Mouse (Mus musculus) brown adipose tissue, adult 24 weeks (tissue): Measurements from ENCODE around the gene Olfr652. TPM values are rescaled to one million over a fixed set of nuclear protein-coding genes. Genes with fewer than 3 reads are reported as not detected.

Experiments
- H3K27ac ChIP-seq: fragments of 200-500 bp; replicated peaks from 2 replicates; pipeline ENCODE4 v1.5.1; 2012; ENCODE audit warnings: low read depth, mild to moderate bottlenecking, low read length
- H3K4me1 ChIP-seq: fragments of 200-500 bp; 2 replicates; pipeline ENCODE4 v1.6.1; 2012; ENCODE audit warnings: low read length, mixed read lengths; ENCODE audit not compliant: control insufficient read depth, insufficient read depth, insufficient read length
- H3K4me3 ChIP-seq: fragments of 200-500 bp; 2 replicates; pipeline ENCODE4 v1.5.1; 2012; ENCODE audit warnings: low read depth, mild to moderate bottlenecking, low read length, moderate library complexity; ENCODE audit not compliant: insufficient read depth
- polyA plus RNA-seq: library from polyadenylated mRNA; stranded (reverse); fragments of >200 nt; gene quantifications from 2 replicates; pipeline ENCODE4 v1.2.4, GENCODE M21; 2012; ENCODE audit not compliant: missing spikeins, insufficient read depth, insufficient read length

The Olfr652 gene
- not detected in 2 replicates for polyA plus RNA-seq

- no peak within 1 kb of the TSS for H3K4me3 ChIP-seq
- H3K4me1 ChIP-seq, result no peaks in the 10 kb centered on the region
- no peak within 1 kb of the TSS for H3K27ac ChIP-seq
These were observed at the start of gene Olfr652 for GRCm38 (mm10) chr7:104560601-104561000. Olfr652 (plus strand) TSS chr7:104560901.

GRCm38 (mm10) chr7:104549833-104550232 is 10.9 kb upstream of the Olfr652 start, which contains the start of gene Olfr651:
Olfr651 (plus strand) TSS chr7:104550133.
- H3K4me1 ChIP-seq, result no peaks in the 10 kb centered on the region
- no peak within 1 kb of the TSS for H3K4me3 ChIP-seq
- H3K27ac ChIP-seq, result no peak within 1 kb of the TSS

DNA sequence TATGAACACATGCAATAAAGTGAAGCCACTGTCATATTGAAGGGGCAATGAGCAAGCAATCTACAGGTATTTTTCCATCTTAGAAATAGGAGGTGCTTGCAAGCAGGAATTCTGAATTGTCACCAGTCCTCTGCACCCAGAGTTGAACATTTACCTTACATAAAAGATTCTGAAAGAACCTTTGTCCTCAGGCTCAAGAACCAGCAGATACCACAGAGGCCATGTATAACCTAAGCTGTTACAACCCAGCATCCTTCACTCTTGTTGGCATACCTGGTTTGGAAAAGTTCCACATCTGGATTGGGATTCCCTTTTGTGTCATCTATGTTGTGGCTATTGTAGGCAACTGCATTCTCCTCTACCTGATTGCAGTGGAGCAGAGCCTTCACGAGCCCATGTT is 8.0 kb upstream of the Olfr652 start:
- no peak overlapping the region for H3K4me3 ChIP-seq
- H3K27ac ChIP-seq, result no peak overlapping the region
- no peaks in the 10 kb centered on the region for H3K4me1 ChIP-seq

- no peak within 1 kb of the TSS for H3K27ac ChIP-seq
- no peaks in the 10 kb centered on the region for H3K4me1 ChIP-seq
- no peak within 1 kb of the TSS for H3K4me3 ChIP-seq
These were observed 16.3 kb downstream of the Olfr652 start, which contains the start of gene Olfr653 for GRCm38 (mm10) chr7:104577014-104577413. Olfr653 (plus strand) TSS chr7:104577314.

DNA sequence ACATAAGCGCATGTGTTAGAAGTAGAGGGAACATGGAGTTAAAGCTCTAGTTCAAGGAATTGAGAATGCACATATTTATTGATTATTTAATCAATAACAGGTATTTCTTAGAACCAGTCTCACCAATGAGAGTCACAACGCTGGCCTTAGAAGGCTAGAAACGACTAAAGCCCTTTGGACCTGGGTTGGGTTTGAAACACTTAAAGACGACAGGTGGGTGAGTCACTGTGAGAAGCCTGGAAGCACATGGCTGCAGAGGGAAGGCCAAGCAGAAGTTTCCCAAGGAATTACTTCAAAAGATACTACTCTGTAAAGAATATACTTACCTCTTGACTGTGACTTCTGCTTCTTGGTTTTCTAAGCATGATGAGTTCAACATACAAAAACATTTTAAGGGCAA is 20.1 kb downstream of the Olfr652 start:
- Histone ChIP-seq H3K4me3 (no peak overlapping the region), H3K27ac (no peak overlapping the region), H3K4me1 (no peaks in the 10 kb centered on the region)

DNA sequence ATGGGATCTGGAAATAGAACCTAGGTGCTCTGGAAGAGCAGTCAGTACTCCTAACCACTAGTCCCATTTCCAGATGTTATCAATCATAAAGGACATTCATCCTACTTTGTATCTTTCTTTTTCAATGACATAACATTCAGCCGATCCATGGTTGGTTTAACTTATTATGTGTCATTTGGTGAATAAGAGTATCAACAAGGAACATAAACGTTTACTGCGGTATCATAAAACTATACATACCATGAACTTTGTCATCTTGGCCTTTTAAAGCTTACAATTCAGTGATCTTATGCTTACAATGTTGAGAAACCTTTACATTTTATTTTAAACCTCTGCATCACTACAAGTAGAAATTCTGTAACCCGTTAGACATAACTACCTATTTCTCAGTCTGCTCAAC is 20.7 kb downstream of the Olfr652 start:
- no peak overlapping the region for H3K27ac ChIP-seq
- H3K4me3 ChIP-seq, result no peak overlapping the region

DNA sequence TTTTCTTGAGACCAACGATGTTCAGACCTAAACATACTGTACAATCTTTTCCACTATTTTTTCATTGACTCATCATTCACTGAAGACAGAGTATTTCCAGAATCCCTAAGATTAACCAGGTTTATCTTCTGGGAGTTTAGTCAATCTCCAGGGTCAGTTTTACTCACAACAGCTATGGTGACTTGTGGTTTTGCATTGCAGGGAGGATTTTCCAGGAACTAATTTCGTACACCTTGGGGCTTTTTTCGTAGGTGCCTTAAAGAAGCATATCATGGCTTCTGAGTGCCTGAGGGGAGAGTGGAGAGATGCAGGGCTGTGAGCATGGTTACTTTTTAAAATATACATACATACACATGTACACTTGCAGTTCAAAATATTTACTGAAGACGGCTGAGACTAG is 26.0 kb downstream of the Olfr652 start, which contains the start of gene Olfr654:
Gene Olfr654, plus strand, starts transcription at position 301 of the 400 bp plus-strand sequence.
- Histone ChIP-seq H3K4me3 (no peak within 1 kb of the TSS), H3K4me1 (no peaks in the 10 kb centered on the region), H3K27ac (no peak within 1 kb of the TSS)

More for the DNA sequence above, 20.7 kb downstream of the Olfr652 start:
- H3K4me1 ChIP-seq, result no peaks in the 10 kb centered on the region

GRCm38 (mm10) chr7:104588274-104588673 is 27.6 kb downstream of the Olfr652 start:
- no peak overlapping the region for H3K4me3 ChIP-seq
- H3K27ac ChIP-seq, result no peak overlapping the region
- no peaks in the 10 kb centered on the region for H3K4me1 ChIP-seq

GRCm38 (mm10) chr7:104601679-104602078 is 41.0 kb downstream of the Olfr652 start, which contains the start of gene Olfr655:
Olfr655 (minus strand) TSS chr7:104601779.
- Histone ChIP-seq H3K4me3 (no peak within 1 kb of the TSS), H3K27ac (no peak within 1 kb of the TSS)

DNA sequence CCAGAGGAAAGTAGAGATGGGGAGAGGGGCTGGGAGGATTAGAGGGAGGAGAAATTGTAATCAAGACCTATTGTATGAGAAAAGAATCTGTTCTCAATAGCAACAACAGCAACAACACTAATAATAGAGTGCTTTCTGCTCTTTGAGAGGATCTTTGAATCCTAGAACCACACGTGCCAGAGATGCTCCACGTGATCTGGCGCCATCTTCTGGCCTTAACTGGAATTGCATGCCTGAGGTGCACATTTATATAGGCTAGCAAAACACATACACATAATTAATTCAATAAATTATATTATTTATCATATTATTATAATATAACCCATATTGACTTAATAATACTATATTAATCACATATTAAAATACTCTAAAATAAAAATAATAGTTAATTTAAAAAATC is 42.5 kb downstream of the Olfr652 start:
- H3K4me1 ChIP-seq, result no peaks in the 10 kb centered on the region

More at GRCm38 (mm10) chr7:104601679-104602078, 41.0 kb downstream of the Olfr652 start, which contains the start of gene Olfr655:
- H3K4me1 ChIP-seq, result no peaks in the 10 kb centered on the region

GRCm38 (mm10) chr7:104604727-104605126 is 44.0 kb downstream of the Olfr652 start:
- no peak overlapping the region for H3K4me3 ChIP-seq
- H3K27ac ChIP-seq, result no peak overlapping the region
- H3K4me1 ChIP-seq, result no peaks in the 10 kb centered on the region

More for the DNA sequence above, 42.5 kb downstream of the Olfr652 start:
- Histone ChIP-seq H3K27ac (no peak overlapping the region), H3K4me3 (no peak overlapping the region)

DNA sequence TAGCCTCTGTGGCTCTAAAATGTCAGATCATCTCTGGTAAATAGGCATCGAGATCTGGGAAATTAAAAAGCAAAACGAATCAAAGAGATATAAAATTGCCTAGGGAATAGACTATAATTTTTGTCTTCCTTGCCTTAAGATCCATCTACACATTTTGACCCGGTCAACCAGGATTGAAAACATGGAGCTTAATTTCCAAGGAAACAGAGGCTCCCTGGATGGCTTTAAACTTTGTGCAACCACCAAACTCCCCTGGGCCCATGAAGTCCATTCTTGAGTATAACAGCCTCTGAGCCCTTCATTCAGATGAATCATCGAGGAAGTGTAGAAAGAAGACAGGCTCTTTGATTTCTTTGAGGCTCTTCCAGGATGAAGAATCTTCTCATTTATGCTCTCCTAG is 53.0 kb downstream of the Olfr652 start, which contains the start of gene Olfr656:
Gene Olfr656, plus strand, starts transcription at position 301 of the 400 bp plus-strand sequence.
- Histone ChIP-seq H3K4me1 (no peaks in the 10 kb centered on the region), H3K27ac (no peak within 1 kb of the TSS), H3K4me3 (no peak within 1 kb of the TSS)

Other genes with a start within 250 kb of the Olfr652 start
- 10.5 and 11.9 TPM in 2 replicates for gene Trim12a, start 245.4 kb upstream of the Olfr652 start, polyA plus RNA-seq
- gene Trim34b, start 231.4 kb upstream of the Olfr652 start, polyA plus RNA-seq, result not detected in 2 replicates
- 4.4 and 5.6 TPM in 2 replicates for gene Trim12c, start 207.5 kb upstream of the Olfr652 start, polyA plus RNA-seq
- gene Trim30b, start 191.0 kb upstream of the Olfr652 start, polyA plus RNA-seq, result not detected in 2 replicates
- gene Trim30c, start 160.1 kb upstream of the Olfr652 start, polyA plus RNA-seq, result 0.92 TPM in 1 of 2 replicates, not detected in the other
- 4.0 and 5.3 TPM in 2 replicates for gene Trim30a, start 95.7 kb upstream of the Olfr652 start, polyA plus RNA-seq
- 1.5 and 1.9 TPM in 2 replicates for gene Trim30d, start 53.1 kb upstream of the Olfr652 start, polyA plus RNA-seq
- gene Olfr651, start 10.8 kb upstream of the Olfr652 start, polyA plus RNA-seq, result not detected in 2 replicates
- not detected in 2 replicates for gene Olfr653, start 16.4 kb downstream of the Olfr652 start, polyA plus RNA-seq
- not detected in 2 replicates for gene Olfr654, start 26.1 kb downstream of the Olfr652 start, polyA plus RNA-seq
- not detected in 2 replicates for gene Olfr655, start 40.9 kb downstream of the Olfr652 start, polyA plus RNA-seq
- not detected in 2 replicates for gene Olfr656, start 53.1 kb downstream of the Olfr652 start, polyA plus RNA-seq
- gene Olfr657, start 63.9 kb downstream of the Olfr652 start, polyA plus RNA-seq, result not detected in 2 replicates
- gene Olfr658, start 86.4 kb downstream of the Olfr652 start, polyA plus RNA-seq, result not detected in 2 replicates
- not detected in 2 replicates for gene Olfr659, start 105.9 kb downstream of the Olfr652 start, polyA plus RNA-seq
- not detected in 2 replicates for gene Olfr661, start 125.6 kb downstream of the Olfr652 start, polyA plus RNA-seq
- not detected in 2 replicates for gene Usp17le, start 216.6 kb downstream of the Olfr652 start, polyA plus RNA-seq